Mouse (Mus musculus) small intestine, adult 2 months (tissue): Measurements from ENCODE around the gene Dync2li1.

Source experiments
- CTCF ChIP-seq: fragments of 200-500 bp; IDR thresholded peaks from 2 replicates; pipeline ENCODE4 v1.5.1; 2012; ENCODE audit warnings: low read depth, mild to moderate bottlenecking, control low read depth, inconsistent platforms, low read length, moderate library complexity, mixed read lengths; ENCODE audit not compliant: insufficient replicate concordance, insufficient read length; ENCODE audit errors: extremely low read depth
- POLR2A ChIP-seq: fragments of 200-500 bp; IDR thresholded peaks from 2 replicates; pipeline ENCODE4 v1.6.1; 2012; ENCODE audit warnings: low read depth, mild to moderate bottlenecking, control low read depth, inconsistent platforms, low read length, moderate library complexity

- TF ChIP-seq CTCF = no peak
- no peak for TF ChIP-seq POLR2A
These were observed 31.1 kb downstream of the Dync2li1 start for GRCm38 (mm10) chr17:84657422-84657732.
